Mouse (Mus musculus): ENCODE data around the gene Rbfox1. TPM values are rescaled to one million over a fixed set of nuclear protein-coding genes. Genes with fewer than 3 reads are reported as not detected.

Gene Rbfox1
- total and polyA plus RNA-seq, 3 experiments, result 31.6 to 58.1 (median 52.9) TPM

GRCm38 (mm10) chr16:7244382-7244781 is 1359.2 kb downstream of the Rbfox1 start:
- WGBS, result 67% methylated on average over 1 of the region's 1 CpGs
- Histone ChIP-seq H3K27ac (no peak overlapping the region), H3K4me3 (no peak overlapping the region), H3K4me1 (ENCODE audit: control insufficient read depth, insufficient read depth, low read length) (no peaks in the 10 kb centered on the region), H3K36me3 (ENCODE audit: control insufficient read depth, insufficient read depth, low read length) (no peaks in the 10 kb centered on the region), H3K27me3 (ENCODE audit: control insufficient read depth, insufficient read depth, low read length) (no peaks in the 10 kb centered on the region), H3K79me2 (replicated peaks; ENCODE audit: control insufficient read depth, insufficient read depth, low read length) (no peaks in the 10 kb centered on the region), H3K9ac (ENCODE audit: low read depth, low read length) (no peak overlapping the region)
- no peak for DNase-seq
- TF ChIP-seq EP300 (IDR thresholded peaks at IDR 0.05; ENCODE audit: insufficient read depth, low read depth, low read length) (no peak), CTCF (IDR thresholded peaks at IDR 0.05) (no peak), POLR2A (IDR thresholded peaks at IDR 0.05; ENCODE audit: insufficient read depth, low read depth, low read length) (no peak)
- intact Hi-C loops (cut with DNase I), result no loop called here

- no peak overlapping the region for H3K4me3 ChIP-seq
- H3K79me2 ChIP-seq (replicated peaks; ENCODE audit: control insufficient read depth, insufficient read depth, low read length), result no peaks in the 10 kb centered on the region
- H3K27me3 ChIP-seq (ENCODE audit: control insufficient read depth, insufficient read depth, low read length), result no peaks in the 10 kb centered on the region
- H3K27ac ChIP-seq, result no peak overlapping the region
- no peaks in the 10 kb centered on the region for H3K36me3 ChIP-seq (ENCODE audit: control insufficient read depth, insufficient read depth, low read length)
- H3K4me1 ChIP-seq (ENCODE audit: control insufficient read depth, insufficient read depth, low read length), result peaks cover 2% of the 10 kb centered on the region
- no peak overlapping the region for H3K9ac ChIP-seq (ENCODE audit: low read depth, low read length)
- intact Hi-C loops (cut with DNase I), result no loop called here
- TF ChIP-seq POLR2A (IDR thresholded peaks at IDR 0.05; ENCODE audit: insufficient read depth, low read depth, low read length) (no peak), CTCF (IDR thresholded peaks at IDR 0.05) (no peak), EP300 (IDR thresholded peaks at IDR 0.05; ENCODE audit: insufficient read depth, low read depth, low read length) (no peak)
- DNase-seq, result no peak
- 91% methylated on average over 4 of the region's 4 CpGs for whole genome bisulfite sequencing
Measured at GRCm38 (mm10) chr16:7251696-7252095, 1366.5 kb downstream of the Rbfox1 start.

GRCm38 (mm10) chr16:7257366-7257765 is 1372.2 kb downstream of the Rbfox1 start:
- no peak overlapping the region for H3K9ac ChIP-seq (ENCODE audit: low read depth, low read length)
- peaks cover 2% of the 10 kb centered on the region for H3K4me1 ChIP-seq (ENCODE audit: control insufficient read depth, insufficient read depth, low read length)
- intact Hi-C loops (cut with DNase I), result no loop called here
- WGBS, result 76% methylated on average over 4 of the region's 4 CpGs
- no peak overlapping the region for H3K4me3 ChIP-seq
- no peak for DNase-seq
- no peak for TF ChIP-seq POLR2A (IDR thresholded peaks at IDR 0.05; ENCODE audit: insufficient read depth, low read depth, low read length)
- no peaks in the 10 kb centered on the region for H3K36me3 ChIP-seq (ENCODE audit: control insufficient read depth, insufficient read depth, low read length)
- H3K79me2 ChIP-seq (replicated peaks; ENCODE audit: control insufficient read depth, insufficient read depth, low read length), result no peaks in the 10 kb centered on the region
- H3K27ac ChIP-seq, result no peak overlapping the region
- no peaks in the 10 kb centered on the region for H3K27me3 ChIP-seq (ENCODE audit: control insufficient read depth, insufficient read depth, low read length)

- TF ChIP-seq POLR2A (IDR thresholded peaks at IDR 0.05; ENCODE audit: insufficient read depth, low read depth, low read length), result no peak
- no peak for TF ChIP-seq EP300 (IDR thresholded peaks at IDR 0.05; ENCODE audit: insufficient read depth, low read depth, low read length)
- 78% methylated on average over 1 of the region's 1 CpGs for WGBS
- Histone ChIP-seq H3K36me3 (ENCODE audit: control insufficient read depth, insufficient read depth, low read length) (no peaks in the 10 kb centered on the region), H3K27ac (no peak overlapping the region), H3K27me3 (ENCODE audit: control insufficient read depth, insufficient read depth, low read length) (no peaks in the 10 kb centered on the region), H3K4me1 (ENCODE audit: control insufficient read depth, insufficient read depth, low read length) (peaks cover 2% of the 10 kb centered on the region), H3K9ac (ENCODE audit: low read depth, low read length) (no peak overlapping the region), H3K79me2 (replicated peaks; ENCODE audit: control insufficient read depth, insufficient read depth, low read length) (no peaks in the 10 kb centered on the region), H3K4me3 (no peak overlapping the region)
- intact Hi-C loops (cut with DNase I), result no loop called here
- no peak for DNase-seq
Measured at GRCm38 (mm10) chr16:7263261-7263660, 1378.1 kb downstream of the Rbfox1 start.

GRCm38 (mm10) chr16:7265715-7266114 is 1380.6 kb downstream of the Rbfox1 start:
- intact Hi-C loops (cut with DNase I), result no loop called here
- no peak overlapping the region for H3K27ac ChIP-seq
- H3K9ac ChIP-seq (ENCODE audit: low read depth, low read length), result no peak overlapping the region
- no peak for DNase-seq
- H3K27me3 ChIP-seq (ENCODE audit: control insufficient read depth, insufficient read depth, low read length), result no peaks in the 10 kb centered on the region
- no peak for TF ChIP-seq EP300 (IDR thresholded peaks at IDR 0.05; ENCODE audit: insufficient read depth, low read depth, low read length)
- no peak for TF ChIP-seq POLR2A (IDR thresholded peaks at IDR 0.05; ENCODE audit: insufficient read depth, low read depth, low read length)
- no peak for TF ChIP-seq CTCF (IDR thresholded peaks at IDR 0.05)
- H3K36me3 ChIP-seq (ENCODE audit: control insufficient read depth, insufficient read depth, low read length), result no peaks in the 10 kb centered on the region
- peaks cover 2% of the 10 kb centered on the region for H3K4me1 ChIP-seq (ENCODE audit: control insufficient read depth, insufficient read depth, low read length)
- no peaks in the 10 kb centered on the region for H3K79me2 ChIP-seq (replicated peaks; ENCODE audit: control insufficient read depth, insufficient read depth, low read length)
- no peak overlapping the region for H3K4me3 ChIP-seq

GRCm38 (mm10) chr16:7275501-7275900 is 1390.3 kb downstream of the Rbfox1 start:
- WGBS, result 94% methylated on average over 5 of the region's 5 CpGs
- Histone ChIP-seq H3K4me1 (ENCODE audit: control insufficient read depth, insufficient read depth, low read length) (peaks cover 4% of the 10 kb centered on the region), H3K36me3 (ENCODE audit: control insufficient read depth, insufficient read depth, low read length) (peaks cover 13% of the 10 kb centered on the region), H3K79me2 (replicated peaks; ENCODE audit: control insufficient read depth, insufficient read depth, low read length) (no peaks in the 10 kb centered on the region), H3K27me3 (ENCODE audit: control insufficient read depth, insufficient read depth, low read length) (no peaks in the 10 kb centered on the region), H3K27ac (no peak overlapping the region), H3K9ac (ENCODE audit: low read depth, low read length) (no peak overlapping the region), H3K4me3 (no peak overlapping the region)
- intact Hi-C loops (cut with DNase I), result loop anchor here (5.0 kb wide), 1 partner anchor 228 kb away; no protein-coding TSS in a partner anchor
- no peak for TF ChIP-seq EP300 (IDR thresholded peaks at IDR 0.05; ENCODE audit: insufficient read depth, low read depth, low read length)
- TF ChIP-seq CTCF (IDR thresholded peaks at IDR 0.05), result no peak
- no peak for TF ChIP-seq POLR2A (IDR thresholded peaks at IDR 0.05; ENCODE audit: insufficient read depth, low read depth, low read length)
- no peak for DNase-seq
